Mouse (Mus musculus) embryonic fibroblast, embryonic 13.5 days (primary cell): ENCODE measurements at regions not wholly inside any gene's neighbourhood (a gene's known extent, or its start where the extent isn't known, plus 50 kb on each side); places are given as distances from the start of the nearest gene placed in this dataset.

Source experiments
- CTCF ChIP-seq: IDR thresholded peaks from 2 replicates; pipeline ENCODE4 v1.5.1; 2011; ENCODE audit warnings: mild to moderate bottlenecking, control low read depth, low read length, moderate library complexity, borderline replicate concordance; ENCODE audit not compliant: insufficient read depth
- POLR2A ChIP-seq: IDR thresholded peaks from 2 replicates; pipeline ENCODE4 v1.6.1; 2011; ENCODE audit warnings: low read depth, mild to moderate bottlenecking, control low read depth, low read length, moderate library complexity

- no peak for TF ChIP-seq POLR2A
- no peak for TF ChIP-seq CTCF
Observed at GRCm38 (mm10) chr6:100146360-100146935, 140.8 kb downstream of the Rybp start.
